Mouse (Mus musculus): ENCODE data around the gene Vip.

The Vip gene

DNA sequence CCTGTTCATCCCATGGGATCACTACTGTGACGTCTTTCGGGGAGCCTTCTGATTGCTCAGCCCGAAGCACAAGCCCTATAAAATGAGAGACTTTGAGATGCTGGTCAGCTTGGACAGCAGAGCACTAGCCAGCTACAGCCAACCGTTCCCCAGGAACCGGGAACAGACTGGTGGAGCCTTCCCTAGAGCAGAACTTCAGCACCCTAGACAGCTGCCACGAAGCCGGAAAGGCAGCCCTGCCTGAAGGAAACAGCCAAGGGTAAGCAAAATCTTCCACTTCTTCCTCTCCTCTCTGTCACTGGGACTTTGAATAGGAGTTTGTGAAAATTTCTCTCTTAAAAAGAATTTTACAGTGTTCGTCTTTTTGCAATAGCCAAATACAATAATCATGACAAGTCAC lies at the start of gene Vip:
Gene Vip (plus strand): TSS at position 107 of the 400 bp plus-strand sequence.
- DNase-seq: peak; percentile 8

DNA sequence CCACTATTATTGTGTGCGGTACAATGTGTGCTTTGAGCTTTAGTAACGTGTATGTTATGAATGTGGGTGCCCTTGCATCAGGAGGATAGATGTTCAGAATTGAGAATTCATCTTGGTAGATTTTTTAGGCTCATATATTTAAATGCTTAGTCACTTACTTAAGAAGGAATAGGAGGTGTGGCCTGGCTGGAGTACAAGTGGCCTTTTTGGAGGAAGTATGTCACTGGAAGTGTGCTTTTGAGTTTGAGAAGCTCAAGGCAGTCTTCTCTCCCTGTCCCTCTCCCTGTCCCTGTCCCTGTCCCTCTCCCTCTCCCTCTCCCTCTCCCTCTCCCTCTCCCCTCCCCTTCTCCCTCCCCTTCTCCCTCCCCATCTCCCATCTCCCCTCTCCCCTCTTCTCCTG lies 48.0 kb upstream of the Vip start:
- DNase-seq: no peak

DNA sequence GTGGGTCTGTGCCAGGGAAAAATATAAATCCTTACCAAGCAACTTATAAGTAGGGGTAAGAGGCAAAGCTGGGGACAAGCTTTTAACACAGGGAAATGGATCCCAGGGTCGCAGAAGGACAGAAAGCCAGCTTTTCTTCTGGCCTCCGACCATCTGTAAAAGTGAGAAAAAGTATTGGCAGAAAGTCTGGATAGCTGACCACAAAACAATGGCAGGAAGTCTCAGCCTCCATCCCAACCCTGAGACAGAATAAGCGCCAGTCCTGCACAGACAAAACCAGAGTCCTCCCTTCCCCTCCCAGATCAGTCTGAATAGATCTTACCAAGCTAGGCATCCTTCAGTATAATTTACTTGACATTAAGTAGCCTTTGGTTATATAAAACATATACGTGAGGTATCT lies 47.0 kb upstream of the Vip start:
- no peak for DNase-seq

DNA sequence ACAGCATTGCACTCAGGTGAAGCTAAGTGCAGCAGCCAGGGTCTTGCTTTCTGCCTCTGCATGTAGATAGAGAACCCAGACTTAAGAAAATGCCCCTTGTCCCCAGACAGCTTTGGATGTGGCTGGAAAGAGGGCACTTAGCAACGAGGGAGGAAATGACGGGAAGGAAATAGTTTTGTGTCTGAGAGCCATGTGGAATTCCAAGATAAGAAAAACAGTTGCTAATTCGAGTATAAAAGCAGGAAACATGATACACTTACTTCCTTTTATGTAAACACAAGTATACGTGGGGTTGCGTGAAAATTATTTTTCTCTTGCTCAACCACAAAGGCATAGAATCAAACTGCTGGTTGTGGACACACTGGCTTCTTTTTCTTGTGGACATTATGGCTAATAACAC lies 45.6 kb upstream of the Vip start, which contains the start of gene Myct1:
Gene Myct1 (plus strand): TSS at position 312 of the 400 bp plus-strand sequence.
- DNase-seq: no peak

DNA sequence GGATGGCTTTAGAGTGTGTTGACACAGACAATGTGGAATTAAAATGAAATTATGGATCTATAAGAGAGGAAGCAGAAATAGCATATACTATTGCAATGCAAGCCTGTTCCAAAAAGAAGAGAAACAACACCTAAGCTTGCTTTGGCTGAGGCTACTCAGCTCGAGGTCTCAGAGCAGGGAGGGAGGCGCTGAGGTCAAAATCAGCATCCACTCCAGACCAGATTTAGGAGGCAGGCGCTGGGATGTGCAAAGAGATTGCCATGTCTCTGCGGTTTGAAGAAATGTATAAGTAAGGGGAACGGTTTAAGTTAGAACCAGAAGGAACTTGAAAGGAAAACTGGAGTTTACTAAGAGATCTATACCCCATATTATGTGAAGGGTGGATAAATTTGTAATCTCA lies 44.6 kb upstream of the Vip start:
- DNase-seq: no peak

DNA sequence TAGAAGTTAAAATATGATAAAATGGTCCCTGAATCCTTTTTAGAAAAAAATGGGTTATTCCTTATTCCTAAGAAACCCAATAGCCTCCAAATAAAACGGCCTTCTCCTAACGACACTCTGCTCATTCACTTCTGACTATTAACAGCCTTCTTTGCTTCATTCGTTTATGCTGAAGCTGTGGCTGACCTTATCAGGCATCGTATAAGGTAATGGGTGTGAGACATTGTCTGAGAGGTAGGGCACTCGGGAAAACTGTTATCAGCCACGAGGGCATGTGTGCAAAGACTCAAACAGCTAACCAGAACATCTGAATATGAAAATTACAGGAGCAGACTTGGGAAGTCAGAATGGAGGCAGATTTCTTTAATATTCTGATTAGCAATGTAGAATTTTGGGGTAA lies 42.5 kb upstream of the Vip start:
- DNase-seq: no peak

DNA sequence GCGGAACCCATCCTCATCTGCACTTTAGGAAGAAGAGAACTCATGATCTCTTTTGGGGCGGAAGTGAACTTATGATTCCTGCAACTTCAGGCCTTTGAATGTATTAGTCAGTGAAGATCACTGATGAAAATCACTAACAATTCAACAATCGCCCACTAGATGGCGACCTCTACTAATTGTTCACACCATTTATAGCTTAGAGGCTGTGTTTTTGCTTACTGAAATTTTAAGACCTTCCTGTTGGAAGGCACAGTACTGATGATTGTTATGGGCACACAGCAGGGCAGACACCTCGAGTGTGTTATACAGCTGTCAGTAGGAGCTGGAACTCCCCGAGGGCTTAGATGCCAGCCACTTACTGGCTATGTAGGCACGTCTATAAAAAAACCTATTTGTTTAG lies 38.9 kb upstream of the Vip start:
- DNase-seq: peak; percentile 81

DNA sequence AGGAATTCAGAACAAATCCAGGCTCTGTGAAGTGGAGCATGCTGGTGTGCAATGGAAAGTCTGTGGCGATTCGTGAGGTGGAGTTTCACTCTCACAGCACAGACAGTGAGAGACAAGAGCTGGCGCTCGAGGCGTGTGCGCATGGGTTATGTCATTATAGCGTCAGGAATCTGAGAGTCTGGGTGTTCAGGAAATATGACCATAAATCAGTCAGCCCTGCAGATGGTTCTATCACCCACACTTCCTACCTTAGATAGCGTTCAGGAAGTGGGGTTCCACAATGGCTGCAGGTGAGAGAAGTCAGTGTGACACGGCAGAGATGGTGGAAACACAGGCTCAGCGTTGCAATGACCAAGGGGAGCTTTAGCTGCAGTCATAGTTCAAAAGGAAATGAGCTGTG lies 35.5 kb upstream of the Vip start:
- no peak for DNase-seq

DNA sequence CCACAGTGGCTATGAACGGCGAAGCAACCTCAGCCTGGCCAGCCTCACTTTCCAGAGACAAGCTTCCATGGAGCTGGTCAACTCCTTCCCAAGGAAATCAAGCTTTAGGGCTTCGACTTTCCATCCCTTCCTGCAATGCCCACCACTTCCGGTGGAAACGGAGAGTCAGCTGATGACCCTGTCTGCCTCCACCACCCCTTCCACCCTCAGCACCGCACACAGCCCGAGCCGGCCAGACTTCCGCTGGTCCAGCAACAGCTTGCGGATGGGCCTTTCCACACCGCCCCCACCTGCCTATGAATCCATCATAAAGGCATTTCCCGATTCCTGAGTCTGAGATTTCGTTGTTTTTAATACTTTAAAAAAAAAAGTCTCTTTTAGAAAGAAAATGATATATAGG lies 34.6 kb upstream of the Vip start:
- no peak for DNase-seq

DNA sequence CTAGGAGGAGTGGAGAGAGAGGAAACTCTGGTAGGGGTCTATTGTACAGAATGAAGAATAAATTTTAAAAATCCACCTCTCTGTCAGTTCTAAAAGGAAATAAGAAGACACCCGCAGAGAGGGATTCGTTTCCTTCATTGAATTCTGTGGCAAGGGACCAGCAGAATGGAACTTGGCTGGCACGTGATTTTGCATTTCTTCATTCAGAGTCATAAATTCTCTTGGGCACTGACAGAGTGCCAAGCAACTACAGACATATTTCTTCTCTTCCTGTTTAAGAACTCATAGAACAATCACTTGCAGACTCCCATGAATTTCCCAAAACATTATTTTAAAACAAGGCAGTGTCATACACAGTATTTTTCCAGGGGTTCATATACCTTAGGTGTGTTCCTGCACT lies 30.1 kb upstream of the Vip start:
- no peak for DNase-seq

DNA sequence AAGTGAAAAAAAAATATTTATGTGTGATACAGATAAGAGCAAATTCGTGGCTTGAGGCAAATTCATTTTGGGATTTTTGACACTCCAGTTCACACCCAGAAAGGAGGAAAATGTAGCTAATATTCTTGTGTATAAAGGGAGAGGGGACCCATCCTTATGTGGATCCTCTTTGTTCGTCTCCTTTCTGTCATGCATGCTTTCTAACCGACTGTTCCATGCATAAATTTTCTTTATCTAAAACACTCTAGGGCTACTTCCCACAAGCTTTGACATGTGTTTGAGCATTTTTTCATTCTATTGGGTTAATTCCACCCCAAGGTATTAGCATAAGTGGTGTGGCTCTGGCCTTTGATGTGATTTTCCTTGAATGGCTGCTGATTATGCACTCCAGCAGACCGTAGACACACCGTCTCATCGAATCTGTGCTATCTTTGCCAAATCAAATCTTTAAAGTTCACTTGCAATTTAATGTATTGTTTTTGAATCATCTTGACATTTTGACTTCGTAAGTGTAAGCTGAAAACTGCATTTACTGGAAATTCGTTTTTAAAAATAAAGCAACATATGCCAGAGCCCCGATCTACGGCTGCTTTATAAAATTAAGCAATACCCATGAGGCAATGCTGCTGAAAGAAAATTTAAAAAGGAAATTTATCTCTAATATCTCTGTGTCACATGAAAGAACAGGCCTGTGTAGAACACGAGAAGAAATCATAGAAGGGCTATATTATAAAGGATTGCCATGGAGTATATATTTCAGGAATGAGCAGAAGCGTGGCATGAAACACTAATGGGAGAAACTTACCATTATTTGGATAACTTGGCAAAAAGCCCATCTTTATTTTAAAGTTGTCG lies 23.6 kb upstream of the Vip start:
- peak; percentile 12 for DNase-seq

DNA sequence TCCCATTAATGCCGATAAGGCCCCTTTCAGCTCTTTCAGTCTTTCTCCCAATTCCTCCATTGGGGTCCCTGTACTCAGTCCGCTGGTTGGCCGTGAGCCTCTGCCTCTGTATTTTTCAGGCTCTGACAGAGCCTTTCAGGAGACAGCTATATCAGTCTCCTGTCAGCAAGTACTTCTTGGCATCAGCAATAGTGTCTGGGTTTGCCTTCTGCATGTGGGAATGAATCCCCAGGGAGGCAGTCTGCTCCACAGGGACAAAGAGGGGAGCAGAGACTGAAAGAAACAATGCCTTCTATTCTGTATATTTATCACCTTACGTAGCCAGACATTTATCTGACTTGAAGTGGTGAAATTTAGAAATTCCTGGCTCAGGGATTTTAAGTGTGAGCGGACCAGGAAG lies 12.8 kb upstream of the Vip start:
- DNase-seq: no peak

DNA sequence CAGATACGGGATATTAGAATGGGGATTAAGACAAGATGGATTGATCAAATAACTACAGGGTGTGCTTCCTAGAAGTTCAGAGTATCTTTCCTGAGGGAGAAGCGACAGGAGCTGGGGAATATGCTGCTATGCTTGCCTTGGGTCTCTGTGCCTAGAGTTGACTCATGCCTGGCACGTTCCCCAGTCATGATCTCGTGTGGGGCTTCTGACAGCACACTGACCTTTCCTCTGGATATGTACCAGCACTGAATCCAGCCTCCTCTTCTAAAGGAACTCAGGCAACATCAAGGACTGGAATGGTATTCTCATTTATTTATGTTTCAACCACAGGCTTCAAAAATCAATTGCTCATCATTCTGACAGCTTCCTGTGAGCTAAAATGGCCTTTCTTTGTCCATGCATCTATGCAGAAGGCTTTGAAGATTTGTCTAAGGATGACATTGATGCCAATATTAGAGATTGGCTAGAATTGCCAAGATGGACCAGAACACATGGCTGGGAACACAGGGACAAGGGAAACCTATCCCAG lies 5.3 kb upstream of the Vip start:
- peak; percentile 32 for DNase-seq

DNA sequence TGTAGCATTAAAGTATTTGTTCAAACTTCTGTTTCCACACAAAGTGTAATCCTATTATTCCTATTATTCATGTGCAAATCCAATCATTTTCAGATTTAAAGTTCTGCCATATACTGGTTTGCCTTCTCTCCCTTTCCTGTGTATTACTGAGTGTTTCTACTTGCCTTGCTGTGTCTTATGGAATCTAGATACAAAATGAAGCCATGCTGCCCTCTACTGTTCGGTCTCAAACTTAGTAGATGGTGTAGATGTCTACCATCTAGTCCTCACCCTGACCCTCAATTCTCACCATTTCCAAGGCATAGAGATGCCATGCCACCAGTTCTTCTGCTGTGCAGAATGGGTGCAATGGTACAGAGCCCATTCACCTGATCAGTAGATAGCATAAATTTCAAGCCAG lies 4.7 kb upstream of the Vip start:
- peak; percentile 60 for DNase-seq

DNA sequence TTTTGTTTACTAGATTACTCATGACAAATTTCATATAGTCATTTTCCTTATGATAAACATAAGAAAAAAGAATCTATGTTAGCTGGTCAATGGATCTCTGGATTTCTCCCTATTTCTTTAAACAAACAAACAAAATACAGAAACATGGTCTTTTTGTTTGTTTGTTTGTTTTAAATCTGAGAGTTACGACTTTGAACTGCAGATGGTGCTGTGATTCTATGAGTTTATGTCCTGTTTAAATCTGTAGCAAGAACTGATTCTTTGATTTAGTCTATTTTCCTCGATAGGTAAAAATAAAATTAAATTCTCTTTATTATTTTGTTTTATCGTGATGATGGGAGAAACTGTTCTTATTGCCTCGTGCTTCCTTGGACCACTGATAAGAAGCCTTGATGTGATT lies 1.7 kb upstream of the Vip start:
- no peak for DNase-seq

DNA sequence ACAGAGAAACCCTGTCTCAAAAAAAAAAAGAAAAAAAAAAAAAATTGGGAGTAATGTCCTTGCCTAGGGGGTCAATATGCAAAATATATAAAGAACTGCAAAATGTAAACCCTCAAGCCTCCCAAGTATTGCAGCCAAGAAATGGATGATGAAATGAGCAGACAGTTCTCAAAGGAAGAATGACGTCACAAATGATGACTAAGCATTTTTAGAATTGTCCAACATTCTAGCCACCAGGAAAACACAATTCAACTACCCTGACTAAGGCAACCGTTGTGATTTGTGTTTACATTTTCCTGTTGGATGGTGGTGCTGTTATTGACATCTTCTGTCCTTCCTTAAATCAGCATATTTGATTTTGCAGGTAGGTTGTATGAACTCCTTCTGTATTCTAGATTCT lies 42.3 kb downstream of the Vip start:
- DNase-seq: no peak

DNA sequence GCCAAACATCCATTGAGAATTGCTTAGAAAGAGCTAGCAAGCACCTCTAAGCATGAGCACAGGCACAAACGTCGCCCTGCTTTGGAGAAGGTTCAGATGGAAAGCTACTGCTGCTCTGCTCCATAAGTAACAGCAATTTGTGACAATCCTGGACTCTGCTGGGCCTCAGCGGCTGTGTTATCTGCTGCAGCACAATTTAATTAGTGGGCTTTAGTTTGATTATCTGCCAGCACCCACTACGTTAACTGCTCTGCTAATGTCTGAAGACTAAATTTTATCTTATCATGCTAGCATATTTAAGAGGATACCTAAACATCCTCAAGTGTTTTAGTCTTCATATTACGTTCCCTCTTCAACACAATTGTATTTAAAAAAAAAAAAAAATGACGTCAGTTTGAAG lies 46.6 kb downstream of the Vip start:
- no peak for DNase-seq

DNA sequence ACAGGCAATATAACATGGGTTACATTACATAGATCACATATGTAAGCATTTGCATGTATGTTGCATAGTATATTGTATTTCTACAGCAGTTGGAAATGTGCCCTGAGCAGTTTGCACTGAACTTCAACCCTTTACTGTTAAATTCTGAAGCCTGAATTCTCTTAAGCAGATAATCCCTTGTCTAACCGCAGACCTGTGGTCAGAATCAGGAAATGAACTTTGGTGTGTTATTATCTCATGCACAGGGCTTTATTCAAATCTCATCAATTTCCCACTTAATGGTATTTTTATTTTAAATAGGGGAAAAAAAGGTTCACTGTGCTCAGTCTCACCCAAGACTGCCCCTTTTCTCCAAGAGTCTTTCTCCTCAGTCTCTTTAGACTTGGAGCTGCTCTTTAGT lies 55.3 kb downstream of the Vip start:
- no peak for DNase-seq

Measured in retina, postnatal 1 day (tissue).